Mouse (Mus musculus): ENCODE measurements around the gene Tbxas1.

The Tbxas1 gene

DNA sequence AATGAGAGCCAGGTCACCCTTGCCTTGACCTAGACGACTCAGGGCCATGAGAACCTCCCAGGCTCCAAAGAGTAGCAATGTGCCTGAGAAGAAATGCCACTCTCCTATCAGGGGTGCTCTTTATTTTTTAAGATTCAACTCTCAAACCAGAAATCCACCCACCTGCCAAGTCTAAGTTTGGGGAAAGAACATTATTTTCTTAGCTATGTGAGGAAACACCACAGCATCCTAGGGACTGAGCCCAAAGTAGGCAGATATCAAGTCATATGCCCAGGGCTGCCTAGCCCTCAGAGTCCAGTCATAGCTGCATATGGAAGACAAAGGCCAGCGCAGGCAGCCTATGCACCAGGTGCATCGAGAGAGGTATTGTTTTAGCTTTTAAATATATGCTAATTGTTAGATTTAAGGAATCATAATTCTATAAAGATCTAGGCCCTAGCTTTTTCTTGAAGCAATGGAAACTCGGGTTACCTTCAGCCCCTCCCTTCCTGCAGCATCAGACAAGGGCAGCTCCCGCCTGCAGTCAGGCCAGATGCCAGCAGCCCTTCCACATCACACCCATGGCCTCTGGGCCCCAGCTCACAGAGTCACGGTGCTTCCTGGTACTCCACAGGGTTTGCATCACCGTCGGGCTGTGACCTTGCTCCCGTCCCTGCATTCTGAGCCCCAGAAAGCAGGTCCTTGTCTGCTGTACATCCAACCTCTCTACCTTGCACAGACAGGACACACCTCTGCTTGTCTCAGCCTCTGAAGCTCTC, 176.8 kb downstream of the Tbxas1 start:
- no peak for DNase-seq (ENCODE audit: low spot score in 2 of 2)

DNA sequence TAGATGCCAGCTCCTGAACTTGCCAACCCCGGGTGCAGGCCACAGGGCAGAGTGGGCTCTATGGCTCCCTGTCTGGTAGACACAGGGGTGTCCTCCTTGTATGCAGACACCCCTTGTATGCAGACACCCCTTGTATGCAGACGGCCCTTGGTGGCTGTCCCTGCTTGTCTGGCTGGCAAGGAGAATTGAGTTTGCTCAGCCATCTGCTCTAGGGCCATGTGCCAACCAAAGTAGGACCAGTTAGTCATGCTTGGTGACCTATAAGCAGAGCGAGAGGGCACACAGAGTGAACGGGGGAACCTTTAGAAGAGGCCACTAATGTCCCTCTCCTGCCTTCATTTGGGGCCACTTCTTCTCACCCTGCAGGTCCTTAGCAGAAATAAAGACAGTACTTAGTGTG, 177.4 kb downstream of the Tbxas1 start:
- no peak for DNase-seq (ENCODE audit: low spot score in 2 of 2)

- DNase-seq (ENCODE audit: low spot score in 2 of 2): no peak
These were observed 179.1 kb downstream of the Tbxas1 start for GRCm38 (mm10) chr6:39054206-39054864.

DNA sequence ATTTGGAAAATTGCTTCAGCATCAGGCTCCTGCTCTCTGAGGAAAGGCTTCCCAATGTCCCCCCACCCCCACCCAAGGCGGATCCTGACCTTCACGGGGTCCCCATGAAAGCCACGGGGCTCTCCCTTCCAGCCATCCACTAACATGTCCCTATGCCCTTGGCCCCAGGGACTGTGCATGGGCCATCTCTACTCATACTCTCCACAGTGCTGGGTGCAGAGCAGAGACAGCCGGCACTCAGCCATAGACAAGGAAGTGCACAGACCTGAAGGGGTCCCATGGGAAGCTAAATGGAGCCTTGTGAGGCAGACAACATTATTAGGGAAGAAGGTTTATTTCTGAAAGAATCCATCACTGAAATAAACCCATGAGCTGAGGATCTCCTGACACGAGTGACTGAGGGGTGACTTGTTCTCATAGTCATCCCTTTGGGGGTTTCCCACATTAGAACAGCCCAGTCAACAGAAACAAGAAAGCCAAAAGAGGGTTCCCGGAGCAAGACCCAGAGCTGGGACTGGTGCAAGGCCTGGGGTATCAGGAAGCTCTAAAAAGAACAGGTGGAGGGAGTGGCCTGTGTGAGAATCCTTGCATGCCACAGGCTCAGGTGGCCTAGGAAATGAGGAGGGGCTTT, 179.8 kb downstream of the Tbxas1 start:
- DNase-seq (ENCODE audit: low spot score in 2 of 2): no peak

DNA sequence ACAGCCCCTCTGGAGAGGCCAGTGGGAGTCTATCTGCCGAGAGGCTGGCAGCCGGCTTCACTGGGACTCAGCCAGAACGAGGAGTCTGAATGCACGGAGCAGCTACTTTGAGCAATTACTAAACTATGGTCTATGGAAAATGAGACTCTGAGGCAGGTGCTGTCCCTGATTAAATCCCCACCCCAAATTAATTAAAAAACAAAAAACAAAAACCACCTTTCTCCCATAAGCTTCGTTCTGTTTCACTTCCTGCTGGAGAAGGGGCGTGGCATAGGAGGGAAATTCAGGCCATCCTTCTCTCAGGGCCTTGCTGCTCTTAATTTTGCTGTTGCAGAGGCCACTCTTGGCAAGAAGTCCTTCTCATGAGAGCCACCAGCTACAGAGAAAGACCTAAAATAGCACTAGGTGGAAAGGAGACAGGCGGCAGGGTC, 180.6 kb downstream of the Tbxas1 start:
- no peak for DNase-seq (ENCODE audit: low spot score in 2 of 2)

DNA sequence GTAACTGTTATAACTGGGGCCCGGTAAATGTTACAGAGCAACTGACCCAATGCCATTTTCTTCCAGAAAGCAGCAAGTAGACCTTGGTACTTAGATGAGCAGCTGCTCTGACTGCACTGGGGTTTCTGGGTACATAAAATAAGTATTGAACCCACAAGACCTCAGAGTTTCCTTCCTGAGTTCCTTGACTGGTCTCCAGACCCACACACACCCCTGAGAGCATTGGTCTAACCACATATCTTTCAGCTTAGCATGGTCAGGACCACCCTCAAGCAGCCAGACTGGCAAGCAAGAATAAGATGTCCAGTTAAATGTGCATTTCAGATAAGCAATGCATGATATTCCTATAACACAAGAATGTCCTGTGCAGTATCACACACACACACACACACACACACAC, 182.0 kb downstream of the Tbxas1 start:
- no peak for DNase-seq (ENCODE audit: low spot score in 2 of 2)

- no peak for DNase-seq (ENCODE audit: low spot score in 2 of 2)
These were observed 183.2 kb downstream of the Tbxas1 start for GRCm38 (mm10) chr6:39058389-39058788.

DNA sequence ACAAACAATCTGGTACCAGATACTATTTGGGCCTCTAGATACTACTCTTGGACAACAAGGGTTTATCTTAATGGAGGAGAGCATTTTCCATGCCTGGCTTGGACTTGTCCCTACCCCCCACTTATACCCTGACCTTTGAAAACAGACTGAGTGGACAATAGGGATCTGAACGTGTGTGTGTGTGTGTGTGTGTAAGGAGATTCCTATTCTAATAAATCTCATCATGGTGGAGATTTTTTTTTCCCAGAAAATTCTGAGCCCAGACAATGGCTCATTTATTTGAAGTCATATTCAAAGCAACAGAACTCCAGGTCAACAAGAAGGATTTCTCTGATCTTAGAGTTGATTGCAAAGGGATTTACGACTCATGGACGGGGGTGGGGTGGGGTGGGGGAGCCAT, 183.7 kb downstream of the Tbxas1 start:
- no peak for DNase-seq (ENCODE audit: low spot score in 2 of 2)

DNA sequence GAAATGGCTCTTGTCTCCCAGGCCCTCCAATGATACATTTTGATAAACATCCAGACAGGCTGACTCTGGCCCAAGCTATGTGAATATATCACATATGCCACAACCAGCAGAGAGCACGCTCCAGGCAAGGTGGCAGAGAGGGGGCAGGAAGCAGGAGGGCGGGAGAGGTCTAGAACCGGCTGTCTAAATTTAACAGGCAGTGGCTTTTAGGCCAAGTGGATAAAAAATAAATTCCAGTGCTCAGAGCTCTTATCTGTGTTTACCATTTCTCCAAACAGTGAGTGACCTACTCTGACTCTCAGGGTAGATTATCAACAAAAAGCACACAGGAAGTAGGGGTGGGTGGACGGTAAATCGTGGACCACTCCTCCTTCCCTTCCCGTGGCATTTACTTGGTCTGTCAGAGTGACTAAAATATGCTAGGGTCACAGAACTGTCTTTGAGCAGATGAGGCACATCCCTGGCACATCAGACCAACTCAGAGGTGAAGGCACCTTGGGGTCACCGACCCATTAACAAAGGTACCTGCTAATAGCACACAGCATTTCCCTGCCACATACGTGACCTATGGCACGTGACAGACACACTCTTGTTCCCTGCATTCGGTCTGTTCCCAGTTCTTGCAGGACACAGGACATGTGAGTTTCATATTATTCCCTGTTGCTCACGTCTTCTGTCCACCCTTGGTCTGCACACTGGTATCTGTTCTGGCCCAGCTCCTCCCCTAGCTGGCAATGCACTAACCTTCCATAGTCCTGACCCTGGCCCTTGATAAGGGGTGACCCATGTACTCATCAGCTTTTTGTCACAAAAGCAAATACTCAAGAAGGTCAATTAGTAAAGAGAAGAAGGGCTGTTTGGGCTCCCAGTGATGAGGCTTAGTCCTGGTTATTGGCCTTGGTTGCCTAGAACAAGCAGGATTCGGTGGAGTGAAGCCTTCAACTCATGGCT, 184.6 kb downstream of the Tbxas1 start:
- DNase-seq (ENCODE audit: low spot score in 2 of 2): peak in 1 of 2 experiments; percentile 9

GRCm38 (mm10) chr6:39061180-39061579, 186.0 kb downstream of the Tbxas1 start:
- DNase-seq (ENCODE audit: low spot score in 2 of 2): no peak

DNA sequence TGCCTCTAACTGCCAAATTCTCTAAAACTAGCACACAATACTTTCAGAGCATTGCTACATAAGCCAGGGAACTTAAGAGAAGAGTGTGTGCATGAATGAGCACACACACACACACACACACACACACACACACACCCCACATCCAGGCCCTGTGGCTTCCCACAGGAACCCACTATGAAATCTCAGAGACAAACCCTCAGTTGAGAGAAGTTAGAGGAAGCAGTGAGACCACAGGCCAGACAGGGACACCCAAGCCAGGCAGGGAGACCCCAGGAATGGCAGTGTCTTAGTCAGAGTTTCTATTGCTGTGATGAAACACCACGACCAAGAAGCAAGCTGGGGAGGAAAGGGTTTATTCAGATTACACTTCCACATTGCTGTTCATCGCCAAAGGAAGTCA, 188.3 kb downstream of the Tbxas1 start:
- no peak for DNase-seq (ENCODE audit: low spot score in 2 of 2)

DNA sequence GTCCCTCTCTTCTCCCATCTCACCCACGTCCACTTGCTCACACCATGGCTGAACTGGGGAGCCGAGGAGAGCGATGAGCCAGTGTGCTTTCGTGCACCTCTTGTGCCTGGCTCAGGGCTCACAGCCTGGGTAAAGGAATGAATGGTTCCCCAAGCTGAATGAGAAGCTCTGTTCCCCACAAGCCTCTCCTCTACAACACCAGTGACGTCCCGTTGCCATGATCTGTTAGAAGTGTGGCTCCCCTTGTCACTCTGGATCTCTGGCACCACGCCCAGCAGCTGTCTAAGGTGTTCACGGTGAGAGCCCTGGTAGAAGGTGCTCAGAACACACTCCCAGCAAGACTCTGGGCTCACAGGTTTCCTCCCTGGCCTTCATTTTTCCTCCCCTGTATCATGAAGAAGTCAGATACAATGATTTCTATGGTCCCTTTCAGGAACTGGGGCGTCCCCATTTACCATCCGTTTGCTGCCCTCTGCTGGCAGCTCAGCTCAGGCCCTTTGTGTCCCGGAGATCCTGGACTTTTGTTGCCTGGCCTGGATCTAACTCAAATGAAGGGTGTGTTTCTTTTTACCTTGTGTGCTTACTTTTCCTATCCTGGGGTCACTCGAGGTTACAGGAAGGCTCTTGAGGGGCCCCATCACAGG, 191.9 kb downstream of the Tbxas1 start:
- peak; percentile 70 to 78 for DNase-seq (ENCODE audit: low spot score in 2 of 2)

DNA sequence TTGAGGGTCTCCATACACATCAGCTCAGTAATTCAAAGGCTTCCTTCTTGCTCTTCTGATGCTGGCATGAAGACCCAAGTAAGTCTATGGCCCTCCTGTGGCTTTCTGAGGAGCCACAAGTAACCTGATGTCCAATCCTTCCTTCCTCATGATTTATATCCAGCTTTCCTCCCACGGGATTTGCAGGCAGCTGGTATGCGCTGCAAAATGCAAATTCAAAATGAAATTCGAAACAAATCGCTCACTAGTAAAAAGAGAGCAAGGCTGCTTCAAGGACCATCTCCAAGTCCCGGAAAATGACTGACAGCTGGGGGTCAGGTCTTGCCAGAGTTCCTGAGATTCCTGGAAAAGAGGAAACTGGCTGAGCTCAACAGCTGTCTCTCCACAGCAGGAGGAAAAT, 197.5 kb downstream of the Tbxas1 start:
- no peak for DNase-seq (ENCODE audit: low spot score in 2 of 2)

DNA sequence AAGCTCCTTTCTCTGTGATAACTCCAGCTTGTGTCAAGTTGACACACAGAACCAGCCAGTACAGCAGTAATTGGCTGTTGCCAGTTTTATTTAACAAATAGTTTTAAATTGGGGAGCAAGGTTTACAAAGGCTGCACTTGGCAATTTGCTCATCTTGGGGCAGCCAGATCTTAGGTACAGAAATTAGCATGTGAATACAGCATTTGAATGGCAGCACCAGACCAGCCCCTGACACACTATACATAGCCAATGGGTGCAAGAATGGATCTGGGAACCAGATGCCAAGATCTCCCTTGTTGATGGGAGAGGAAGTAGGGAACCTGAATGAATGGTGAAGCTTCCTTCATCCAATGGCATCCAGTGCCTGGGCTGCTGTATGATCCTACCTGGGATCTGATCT, 199.0 kb downstream of the Tbxas1 start:
- DNase-seq (ENCODE audit: low spot score in 2 of 2): no peak

DNA sequence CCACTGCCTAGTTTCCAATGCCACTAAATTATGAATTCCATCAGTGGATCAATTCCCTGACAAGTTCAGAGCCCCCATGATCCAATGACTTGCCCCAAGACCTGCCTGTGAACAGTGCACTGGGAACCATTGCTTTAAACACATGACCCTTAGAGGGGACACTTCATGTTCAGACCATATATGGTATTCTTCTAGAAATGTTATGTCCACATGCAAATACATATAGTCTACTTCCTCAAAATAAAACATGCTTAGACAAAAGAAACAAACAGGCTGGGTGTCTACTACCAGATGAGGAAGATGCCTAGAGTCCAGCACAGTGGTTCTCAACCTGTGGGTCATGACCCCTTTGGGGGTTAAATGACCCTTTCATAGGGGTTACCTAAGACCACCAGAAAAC, 201.3 kb downstream of the Tbxas1 start:
- no peak for DNase-seq (ENCODE audit: low spot score in 2 of 2)

DNA sequence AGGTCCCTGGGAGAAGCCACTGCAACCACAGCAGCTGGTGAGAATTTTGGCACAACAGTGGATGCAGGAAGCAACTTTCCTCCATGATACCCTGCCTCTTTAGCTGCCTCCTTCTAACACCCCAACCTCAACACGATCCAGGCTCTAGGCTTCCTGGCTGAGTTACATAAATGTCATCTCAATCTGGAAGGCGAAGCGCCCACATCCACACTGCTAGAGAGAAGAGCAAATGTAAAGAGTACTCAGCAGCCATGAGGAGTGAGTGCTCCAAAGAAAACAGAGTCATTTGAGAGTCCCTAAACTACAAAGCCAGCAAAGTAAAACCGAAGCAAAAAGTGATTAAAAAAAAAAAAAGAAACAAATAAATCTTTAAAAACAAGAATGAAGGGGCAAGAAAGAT, 229.4 kb downstream of the Tbxas1 start:
- DNase-seq (ENCODE audit: low spot score in 2 of 2): no peak

DNA sequence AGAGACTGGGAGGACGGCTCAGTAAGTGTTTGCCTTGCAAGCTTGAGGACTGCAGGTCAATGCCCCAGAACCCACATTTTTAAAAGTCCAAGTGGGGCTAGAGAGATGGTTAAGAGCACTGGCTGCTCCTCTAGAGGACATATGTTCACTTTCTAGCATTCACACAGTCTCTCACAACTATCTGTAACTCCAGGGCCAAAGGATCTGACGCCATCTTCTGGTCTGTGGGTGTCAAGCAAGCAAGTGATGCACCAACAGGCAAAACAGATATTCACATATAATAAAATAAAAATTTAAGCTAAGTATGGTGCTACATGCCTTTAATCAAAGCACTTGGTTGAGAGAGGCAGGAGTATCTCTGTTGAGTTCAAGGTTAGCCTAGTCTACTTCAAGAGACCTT, 231.6 kb downstream of the Tbxas1 start:
- no peak for DNase-seq (ENCODE audit: low spot score in 2 of 2)

GRCm38 (mm10) chr6:39112701-39113100, 237.5 kb downstream of the Tbxas1 start:
- DNase-seq (ENCODE audit: low spot score in 2 of 2): no peak

GRCm38 (mm10) chr6:39113141-39113540, 237.9 kb downstream of the Tbxas1 start:
- DNase-seq (ENCODE audit: low spot score in 2 of 2): no peak

DNA sequence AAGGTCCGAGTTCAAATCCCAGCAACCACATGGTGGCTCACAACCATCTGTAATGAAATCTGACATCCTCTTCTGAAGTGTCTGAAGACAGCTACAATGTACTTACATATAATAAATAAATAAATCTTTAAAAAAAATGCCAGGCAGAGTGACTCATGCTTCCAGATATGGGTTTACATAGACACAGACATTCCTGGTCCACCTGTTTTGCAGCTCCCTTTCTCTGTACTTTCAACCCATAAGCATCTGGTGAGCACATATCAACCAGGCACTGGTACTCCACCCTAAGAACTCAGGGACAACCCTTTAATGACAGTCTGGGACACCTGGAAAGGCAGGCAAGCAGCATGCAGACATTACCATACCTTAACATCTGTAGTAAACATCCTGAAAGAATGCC, 240.2 kb downstream of the Tbxas1 start:
- no peak for DNase-seq (ENCODE audit: low spot score in 2 of 2)

Measured in urinary bladder, postnatal 36 days (tissue).